Mouse (Mus musculus) intestine, postnatal 0 days (tissue): ENCODE measurements around the gene Tmem131. TPM values are rescaled to one million over a fixed set of nuclear protein-coding genes. Genes with fewer than 3 reads are reported as not detected.

Source experiments
- ATAC-seq: fragments of 200-750 bp; cut with Nextera tagmentation; 2 replicates; pipeline ENCODE4 v1.8.0; 2017; ENCODE audit warnings: mild to moderate bottlenecking, moderate TSS enrichment, moderate library complexity
- H3K27ac ChIP-seq: fragments of 300-500 bp; sonication (generic); 2 replicates; pipeline ENCODE4 v1.5.1; 2014; ENCODE audit warnings: mild to moderate bottlenecking, low read depth, low read length, moderate library complexity
- H3K27me3 ChIP-seq: fragments of 300-500 bp; sonication (generic); replicated peaks from 2 replicates; pipeline ENCODE4 v1.6.1; 2014; ENCODE audit warnings: low read length, mixed read lengths; ENCODE audit not compliant: control insufficient read depth, insufficient read depth
- H3K36me3 ChIP-seq: fragments of 300-500 bp; sonication (generic); 2 replicates; pipeline ENCODE4 v1.6.1; 2014; ENCODE audit warnings: mild to moderate bottlenecking, moderate library complexity; ENCODE audit not compliant: control insufficient read depth, insufficient read depth
- H3K4me1 ChIP-seq: fragments of 300-500 bp; sonication (generic); replicated peaks from 2 replicates; pipeline ENCODE4 v1.6.1; 2014; ENCODE audit warnings: antibody characterized with exemption, low read length, mixed read lengths; ENCODE audit not compliant: control insufficient read depth, insufficient read depth
- H3K4me2 ChIP-seq: fragments of 300-500 bp; sonication (generic); replicated peaks from 2 replicates; pipeline ENCODE4 v1.6.1; 2014; ENCODE audit warnings: low read depth, mild to moderate bottlenecking, moderate library complexity
- H3K4me3 ChIP-seq: fragments of 300-500 bp; sonication (generic); 2 replicates; pipeline ENCODE4 v1.5.1; 2014; ENCODE audit warnings: low read depth, low read length
- H3K9ac ChIP-seq: fragments of 300-500 bp; sonication (generic); 2 replicates; pipeline ENCODE4 v1.6.1; 2014; ENCODE audit warnings: mild to moderate bottlenecking, low read depth, low read length
- H3K9me3 ChIP-seq: fragments of 300-500 bp; sonication (generic); 2 replicates; pipeline ENCODE4 v1.6.1; 2016; ENCODE audit warnings: mixed run types; ENCODE audit not compliant: control insufficient read depth
- CTCF ChIP-seq: sonication (generic); IDR thresholded peaks from 2 replicates; pipeline ENCODE4 v1.5.1; 2016; ENCODE audit warnings: low read depth, mild to moderate bottlenecking, control low read depth, antibody characterized with exemption, moderate library complexity
- WGBS: fragments of 180-500 bp; shearing (Covaris S2); extraction: QIAGEN DNeasy Blood & Tissue Kit; methylation state at CpG from one replicate; pipeline ENCODE4 v1.1.7; 2014; 5-methylcytosine and 5-hydroxymethylcytosine counted together
- polyA plus RNA-seq: library from polyadenylated mRNA; unstranded; fragments of >200 nt; fragmentation: Nextera tagmentation; extraction: Ambion mirVana; gene quantifications from 2 replicates; pipeline ENCODE4 v1.2.1, GENCODE M21; 2015

The Tmem131 gene
- polyA plus RNA-seq, 1 experiment from 2014 or later = 10.6 TPM

- ATAC-seq = no peak
- H3K27ac ChIP-seq = peak overlapping the region; percentile 52; the same call in 1 of the 2 replicates
- H3K27me3 ChIP-seq = no peaks in the 10 kb centered on the region
- no peaks in the 10 kb centered on the region for H3K9me3 ChIP-seq
- no peak overlapping the region for H3K4me3 ChIP-seq
- no peaks in the 10 kb centered on the region for H3K36me3 ChIP-seq
- H3K9ac ChIP-seq = no peak overlapping the region
- peaks cover 22% of the 10 kb centered on the region; the same call in 1 of the 2 replicates for H3K4me1 ChIP-seq
- no peak overlapping the region for H3K4me2 ChIP-seq
- WGBS = 88% methylated on average over 4 of the region's 4 CpGs
- no peak for TF ChIP-seq CTCF
Observed at GRCm38 (mm10) chr1:36922623-36923421, 20.6 kb downstream of the Tmem131 start.

GRCm38 (mm10) chr1:36921614-36922393 is 21.7 kb downstream of the Tmem131 start:
- H3K27me3 ChIP-seq = no peaks in the 10 kb centered on the region
- WGBS = 38% methylated on average over 15 of the region's 15 CpGs
- H3K4me3 ChIP-seq = no peak overlapping the region
- TF ChIP-seq CTCF = no peak
- no peaks in the 10 kb centered on the region for H3K9me3 ChIP-seq
- ATAC-seq = no peak
- H3K9ac ChIP-seq = no peak overlapping the region
- H3K4me1 ChIP-seq = peaks cover 25% of the 10 kb centered on the region; the same call in 1 of the 2 replicates
- no peak overlapping the region; the same call in 1 of the 2 replicates for H3K4me2 ChIP-seq
- H3K36me3 ChIP-seq = no peaks in the 10 kb centered on the region
- peak overlapping the region; percentile 85; the same call in 1 of the 2 replicates for H3K27ac ChIP-seq

GRCm38 (mm10) chr1:36920726-36921125 is 22.7 kb downstream of the Tmem131 start:
- no peak for TF ChIP-seq CTCF
- 7% methylated on average over 4 of the region's 4 CpGs for WGBS
- no peak for ATAC-seq

GRCm38 (mm10) chr1:36920154-36920716 is 23.2 kb downstream of the Tmem131 start:
- no peaks in the 10 kb centered on the region for H3K27me3 ChIP-seq
- 5% methylated on average over 3 of the region's 3 CpGs for WGBS
- no peaks in the 10 kb centered on the region for H3K36me3 ChIP-seq
- ATAC-seq = peak; percentile 91
- H3K9ac ChIP-seq = no peak overlapping the region
- TF ChIP-seq CTCF = no peak
- no peak overlapping the region for H3K4me3 ChIP-seq
- no peaks in the 10 kb centered on the region for H3K9me3 ChIP-seq
- peak overlapping the region; percentile 85 for H3K27ac ChIP-seq
- H3K4me2 ChIP-seq = 0 out of 2 replicates have a peak overlapping the region, but pooled peaks have one; percentile 17
- H3K4me1 ChIP-seq = peaks cover 25% of the 10 kb centered on the region; the same call in 1 of the 2 replicates

More at GRCm38 (mm10) chr1:36920726-36921125, 22.7 kb downstream of the Tmem131 start:
- Histone ChIP-seq H3K27me3 (no peaks in the 10 kb centered on the region), H3K4me1 (peaks cover 25% of the 10 kb centered on the region; the same call in 1 of the 2 replicates), H3K9ac (no peak overlapping the region), H3K4me3 (no peak overlapping the region), H3K4me2 (0 out of 2 replicates have a peak overlapping the region, but pooled peaks have one; percentile 17), H3K9me3 (no peaks in the 10 kb centered on the region), H3K36me3 (no peaks in the 10 kb centered on the region), H3K27ac (peak overlapping the region; percentile 85)

- H3K4me1 ChIP-seq = peaks cover 25% of the 10 kb centered on the region; the same call in 1 of the 2 replicates
- whole genome bisulfite sequencing = 22% methylated on average over 1 of the region's 1 CpGs
- no peak for TF ChIP-seq CTCF
- H3K9ac ChIP-seq = no peak overlapping the region
- peak; percentile 64 for ATAC-seq
- H3K36me3 ChIP-seq = no peaks in the 10 kb centered on the region
- no peaks in the 10 kb centered on the region for H3K9me3 ChIP-seq
- no peaks in the 10 kb centered on the region for H3K27me3 ChIP-seq
- peak overlapping the region; percentile 17; the same call in 1 of the 2 replicates for H3K4me2 ChIP-seq
- peak overlapping the region; percentile 85 for H3K27ac ChIP-seq
- H3K4me3 ChIP-seq = no peak overlapping the region
Observed at GRCm38 (mm10) chr1:36919728-36920127, 23.7 kb downstream of the Tmem131 start.
